Mouse (Mus musculus): ENCODE measurements around the gene Arhgap25.
"Not testable (repeated sequence)": the region's sequence is repeated elsewhere in the genome, so short reads cannot be mapped to it uniquely, and the experiment has no call there.

Arhgap25 gene

GRCm38 (mm10) chr6:87532953-87533710 is at the start of gene Arhgap25:
TSS of gene Arhgap25 (minus strand) at chr6:87533259.
- DNase-seq, result no peak

- DNase-seq, result no peak
Measured at GRCm38 (mm10) chr6:87582456-87582855, 49.4 kb upstream of the Arhgap25 start.

- DNase-seq, result no peak
Measured at GRCm38 (mm10) chr6:87581581-87581980, 48.5 kb upstream of the Arhgap25 start.

GRCm38 (mm10) chr6:87581071-87581470 is 48.0 kb upstream of the Arhgap25 start:
- DNase-seq, result no peak

- peak; percentile 51 for DNase-seq
Measured at GRCm38 (mm10) chr6:87578247-87578646, 45.2 kb upstream of the Arhgap25 start.

- DNase-seq, result no peak
Measured at GRCm38 (mm10) chr6:87576648-87577330, 43.7 kb upstream of the Arhgap25 start.

GRCm38 (mm10) chr6:87571863-87572262 is 38.8 kb upstream of the Arhgap25 start:
- not testable (repeated sequence) for DNase-seq

GRCm38 (mm10) chr6:87567686-87568593 is 34.9 kb upstream of the Arhgap25 start:
- no peak for DNase-seq

- no peak for DNase-seq
Measured at GRCm38 (mm10) chr6:87565166-87565565, 32.1 kb upstream of the Arhgap25 start.

- DNase-seq, result no peak
Measured at GRCm38 (mm10) chr6:87564356-87564755, 31.3 kb upstream of the Arhgap25 start.

- no peak for DNase-seq
Measured at GRCm38 (mm10) chr6:87553724-87554123, 20.7 kb upstream of the Arhgap25 start.

- DNase-seq, result peak; percentile 46
Measured at GRCm38 (mm10) chr6:87552054-87552807, 19.2 kb upstream of the Arhgap25 start.

- DNase-seq, result no peak
Measured at GRCm38 (mm10) chr6:87547836-87548235, 14.8 kb upstream of the Arhgap25 start.

GRCm38 (mm10) chr6:87547431-87547830 is 14.4 kb upstream of the Arhgap25 start:
- no peak for DNase-seq

- DNase-seq, result peak; percentile 57
Measured at GRCm38 (mm10) chr6:87545331-87546217, 12.5 kb upstream of the Arhgap25 start.

GRCm38 (mm10) chr6:87542027-87542426 is 9.0 kb upstream of the Arhgap25 start:
- no peak for DNase-seq

- no peak for DNase-seq
Measured at GRCm38 (mm10) chr6:87541171-87541571, 8.1 kb upstream of the Arhgap25 start.

GRCm38 (mm10) chr6:87538376-87539270 is 5.6 kb upstream of the Arhgap25 start:
- DNase-seq, result no peak

GRCm38 (mm10) chr6:87537678-87538077 is 4.6 kb upstream of the Arhgap25 start:
- no peak for DNase-seq

GRCm38 (mm10) chr6:87536270-87536669 is 3.2 kb upstream of the Arhgap25 start:
- no peak for DNase-seq

Data from embryo, embryonic 11 days (tissue).